31 mouse cellular contexts compared by ENCODE assay signal in genomic region chr1:130775691-130776331, GRCm38 (mm10). TPM values are rescaled to one million over a fixed set of nuclear protein-coding genes. Genes with fewer than 3 reads are reported as not detected.
DNase-seq lines count a peak whose midpoint lies in the region; ATAC-seq and TF ChIP-seq lines count a peak whose summit lies in the region.
"Had no signal": no experiment of that assay in that cellular context is flagged by ENCODE, and none has a peak within 500 bp of the region (broad histone marks: within the 10 kb centered on the region; RNA-seq: fewer than 3 reads in every experiment).

No protein-coding gene starts in this region.

- no peak overlapping the region for H3K4me3 ChIP-seq in forebrain, postnatal 0 days (ENCODE audit: low read depth, low read length)
- no peak overlapping the region for H3K4me3 ChIP-seq in forebrain, embryonic 16.5 days (replicated peaks; ENCODE audit: low read length)
- H3K4me3 ChIP-seq in liver, adult 2 months (ENCODE audit: insufficient read depth, low read depth, low read length) = no peak overlapping the region
- H3K4me3 ChIP-seq in liver, embryonic 12.5 days = no peak overlapping the region
- H3K4me3 ChIP-seq: gastrocnemius, adult 2 months; intestine, embryonic 15.5 days; layer of hippocampus, adult 2 months; limb, embryonic 10.5 days had no signal

- H3K79me2 ChIP-seq in liver, adult 2 months (ENCODE audit: control insufficient read depth, insufficient read depth, low read length) = no peaks in the 10 kb centered on the region

- TF ChIP-seq POLR2A in liver, adult 2 months (IDR thresholded peaks at IDR 0.05; ENCODE audit: extremely low read depth, insufficient read depth, low read length) = no peak

- ATAC-seq in forebrain, postnatal 0 days = peak; percentile 70
- ATAC-seq in forebrain, embryonic 16.5 days = no peak
- ATAC-seq in liver, embryonic 12.5 days = no peak
- ATAC-seq: CD4-positive, CD25-positive, alpha-beta regulatory T cell, adult 4 months; hindbrain, embryonic 16.5 days; intestine, embryonic 15.5 days; Patski had no signal

- 72% methylated on average over 7 of the region's 7 CpGs for WGBS in forebrain, postnatal 0 days
- 80% methylated on average over 7 of the region's 7 CpGs for WGBS in forebrain, embryonic 16.5 days
- WGBS in liver, adult 2 months = 45% methylated on average over 7 of the region's 7 CpGs
- WGBS in liver, embryonic 12.5 days (ENCODE audit: insufficient replicate concordance) = 59% methylated on average over 7 of the region's 7 CpGs

- no peaks in the 10 kb centered on the region for H3K27me3 ChIP-seq in forebrain, postnatal 0 days (ENCODE audit: insufficient read depth, low read length)
- no peaks in the 10 kb centered on the region for H3K27me3 ChIP-seq in forebrain, embryonic 16.5 days (replicated peaks; ENCODE audit: control insufficient read depth, insufficient read depth, low read length)
- no peaks in the 10 kb centered on the region for H3K27me3 ChIP-seq in liver, adult 2 months (ENCODE audit: control insufficient read depth, insufficient read depth, low read length)
- H3K27me3 ChIP-seq in liver, embryonic 12.5 days (replicated peaks) = peaks cover 5% of the 10 kb centered on the region; the same call in 1 of the 2 replicates
- H3K27me3 ChIP-seq: intestine, embryonic 15.5 days; Patski had no signal

- H3K9ac ChIP-seq in forebrain, postnatal 0 days = no peak overlapping the region
- H3K9ac ChIP-seq in forebrain, embryonic 16.5 days (replicated peaks; ENCODE audit: low read depth, low read length) = no peak overlapping the region
- H3K9ac ChIP-seq in liver, adult 2 months (ENCODE audit: low read depth, low read length) = peak overlapping the region; percentile 58
- no peak overlapping the region for H3K9ac ChIP-seq in liver, embryonic 12.5 days
- H3K9ac ChIP-seq: intestine, embryonic 15.5 days had no signal

- no peaks in the 10 kb centered on the region for H3K4me1 ChIP-seq in forebrain, postnatal 0 days (ENCODE audit: insufficient read depth)
- no peaks in the 10 kb centered on the region; the same call in 1 of the 2 replicates for H3K4me1 ChIP-seq in forebrain, embryonic 16.5 days (replicated peaks; ENCODE audit: control insufficient read depth, insufficient read depth, low read length)
- peaks cover 4% of the 10 kb centered on the region; the same call in 1 of the 2 replicates for H3K4me1 ChIP-seq in liver, adult 2 months (ENCODE audit: control insufficient read depth, insufficient read depth, low read length)
- H3K4me1 ChIP-seq in liver, embryonic 12.5 days = no peaks in the 10 kb centered on the region
- H3K4me1 ChIP-seq: intestine, embryonic 15.5 days; limb, embryonic 10.5 days had no signal

- TF ChIP-seq CTCF in forebrain, postnatal 0 days (IDR thresholded peaks at IDR 0.05; ENCODE audit: low read depth) = no peak
- no peak for TF ChIP-seq CTCF in liver, adult 2 months (IDR thresholded peaks at IDR 0.05; ENCODE audit: low read depth, low read length)

- H3K4me2 ChIP-seq in forebrain, postnatal 0 days (ENCODE audit: low read depth) = no peak overlapping the region
- H3K4me2 ChIP-seq in forebrain, embryonic 16.5 days (ENCODE audit: low read length) = no peak overlapping the region
- no peak overlapping the region for H3K4me2 ChIP-seq in liver, embryonic 12.5 days
- H3K4me2 ChIP-seq: intestine, embryonic 15.5 days had no signal

- DNase-seq in forebrain, postnatal 0 days = peak; percentile 30
- peak; percentile 73 for DNase-seq in liver, adult 2 months (ENCODE audit: extremely low read depth, low read depth, low spot score)
- DNase-seq in B cell, adult 2 months = peak; percentile 21 to 29
- DNase-seq in lung, postnatal 25 days (ENCODE audit: low spot score) = peak; percentile 29
- no peak for DNase-seq in thymus, postnatal 14 days
- no peak for DNase-seq in Muller cell, postnatal 12 days (ENCODE audit: inconsistent ontology term)
- DNase-seq: adrenal gland, adult 2 months; cerebellum, adult 11 months; cerebellum, adult 9-11 months; gastrocnemius, adult 2 months; heart, postnatal 4 days; kidney, postnatal 10 days; liver had no signal

- no peaks in the 10 kb centered on the region for H3K36me3 ChIP-seq in forebrain, postnatal 0 days (ENCODE audit: insufficient read depth)
- no peaks in the 10 kb centered on the region for H3K36me3 ChIP-seq in forebrain, embryonic 16.5 days (ENCODE audit: control insufficient read depth, insufficient read depth)
- no peaks in the 10 kb centered on the region for H3K36me3 ChIP-seq in liver, adult 2 months (ENCODE audit: control insufficient read depth, insufficient read depth, low read length)
- no peaks in the 10 kb centered on the region for H3K36me3 ChIP-seq in liver, embryonic 12.5 days
- H3K36me3 ChIP-seq: intestine, embryonic 15.5 days; limb, embryonic 10.5 days had no signal

- H3K9me3 ChIP-seq in forebrain, postnatal 0 days (ENCODE audit: low read length) = no peaks in the 10 kb centered on the region
- no peaks in the 10 kb centered on the region for H3K9me3 ChIP-seq in forebrain, embryonic 16.5 days (ENCODE audit: control insufficient read depth, low read length)
- H3K9me3 ChIP-seq in liver, embryonic 12.5 days (replicated peaks) = no peaks in the 10 kb centered on the region
- H3K9me3 ChIP-seq: intestine, embryonic 15.5 days; limb, embryonic 10.5 days had no signal

- no peak overlapping the region for H3K27ac ChIP-seq in forebrain, postnatal 0 days (ENCODE audit: low read depth, low read length)
- H3K27ac ChIP-seq in forebrain, embryonic 16.5 days (ENCODE audit: low read length) = no peak overlapping the region
- H3K27ac ChIP-seq in liver, adult 2 months (replicated peaks; ENCODE audit: insufficient read depth, low read depth, low read length) = no peak overlapping the region
- no peak overlapping the region for H3K27ac ChIP-seq in liver, embryonic 12.5 days
- H3K27ac ChIP-seq: gastrocnemius, adult 2 months; intestine, embryonic 15.5 days; layer of hippocampus, adult 2 months; limb, embryonic 10.5 days; macrophage had no signal

RNA-seq across cellular contexts. Expression of gene Fcamr, which starts 24.9 kb away (rescaled TPM):
- total RNA-seq in forebrain, postnatal 0 days (2014; rRNA removed) = 0.19 TPM in 1 of 2 replicates, not detected in the other
- polyA plus RNA-seq in forebrain, postnatal 0 days (2015; fragmentation: Nextera tagmentation; extraction: Ambion mirVana) = not detected in 2 replicates
- not detected in 2 replicates for polyA plus RNA-seq in forebrain, embryonic 16.5 days (2015; fragmentation: Nextera tagmentation; extraction: Ambion mirVana)
- total RNA-seq in liver, adult 2 months (2014; rRNA removed) = 0.13 and 0.55 TPM in 2 replicates
- polyA plus RNA-seq in liver, adult 2 months (2012; rRNA removed) = 0.09 TPM in 1 of 2 replicates, not detected in the other
- polyA plus RNA-seq in liver, embryonic 12.5 days (2016; fragmentation: Nextera tagmentation; extraction: Ambion mirVana) = not detected in 2 replicates
- total RNA-seq: adrenal gland, postnatal 4 days; gastrocnemius, postnatal 4 days; layer of hippocampus, adult 2 months; layer of hippocampus, postnatal 25 days; midbrain, postnatal 0 days had no signal
- polyA plus RNA-seq: adrenal gland, adult 2 months; cortical plate, adult 2 months; embryonic facial prominence, embryonic 11.5 days; forebrain, embryonic 11.5 days; heart, embryonic 16.5 days; hindbrain, embryonic 16.5 days; limb, embryonic 10.5 days; macrophage; midbrain, postnatal 0 days; neural tube, embryonic 14.5 days had no signal

RNA-seq across cellular contexts. Expression of gene AA986860, which starts 44.0 kb away (rescaled TPM):
- 0.33 and 0.69 TPM in 2 replicates for total RNA-seq in forebrain, postnatal 0 days (2014; rRNA removed)
- polyA plus RNA-seq in forebrain, postnatal 0 days (2015; fragmentation: Nextera tagmentation; extraction: Ambion mirVana) = 0.29 and 0.48 TPM in 2 replicates
- polyA plus RNA-seq in forebrain, embryonic 16.5 days (2015; fragmentation: Nextera tagmentation; extraction: Ambion mirVana) = 0.47 and 0.67 TPM in 2 replicates
- total RNA-seq in liver, adult 2 months (2014; rRNA removed) = 0.65 and 0.74 TPM in 2 replicates
- polyA plus RNA-seq in liver, adult 2 months (2012; rRNA removed) = 0.18 and 0.25 TPM in 2 replicates
- polyA plus RNA-seq in liver, embryonic 12.5 days (2016; fragmentation: Nextera tagmentation; extraction: Ambion mirVana) = 8.0 and 8.5 TPM in 2 replicates

RNA-seq across cellular contexts. Expression of gene Pfkfb2, which starts 46.8 kb away (rescaled TPM):
- 39.5 and 42.0 TPM in 2 replicates for total RNA-seq in forebrain, postnatal 0 days (2014; rRNA removed)
- polyA plus RNA-seq in forebrain, postnatal 0 days (2015; fragmentation: Nextera tagmentation; extraction: Ambion mirVana) = 14.6 and 20.2 TPM in 2 replicates
- polyA plus RNA-seq in forebrain, embryonic 16.5 days (2015; fragmentation: Nextera tagmentation; extraction: Ambion mirVana) = 27.8 and 28.2 TPM in 2 replicates
- 17.8 and 19.5 TPM in 2 replicates for total RNA-seq in liver, adult 2 months (2014; rRNA removed)
- polyA plus RNA-seq in liver, adult 2 months (2012; rRNA removed) = 5.3 and 8.5 TPM in 2 replicates
- 7.1 and 9.0 TPM in 2 replicates for polyA plus RNA-seq in liver, embryonic 12.5 days (2016; fragmentation: Nextera tagmentation; extraction: Ambion mirVana)

RNA-seq across cellular contexts. Expression of gene Pigr, which starts 50.7 kb away (rescaled TPM):
- total RNA-seq in forebrain, postnatal 0 days (2014; rRNA removed) = 0.08 TPM in 1 of 2 replicates, not detected in the other
- not detected in 2 replicates for polyA plus RNA-seq in forebrain, postnatal 0 days (2015; fragmentation: Nextera tagmentation; extraction: Ambion mirVana)
- polyA plus RNA-seq in forebrain, embryonic 16.5 days (2015; fragmentation: Nextera tagmentation; extraction: Ambion mirVana) = not detected in 2 replicates
- total RNA-seq in liver, adult 2 months (2014; rRNA removed) = 482 and 517 TPM in 2 replicates
- polyA plus RNA-seq in liver, adult 2 months (2012; rRNA removed) = 579 and 633 TPM in 2 replicates
- polyA plus RNA-seq in liver, embryonic 12.5 days (2016; fragmentation: Nextera tagmentation; extraction: Ambion mirVana) = 0.11 and 0.13 TPM in 2 replicates
- total RNA-seq: gastrocnemius, adult 2 months; heart, postnatal 4 days; layer of hippocampus, adult 2 months; layer of hippocampus, postnatal 25 days; midbrain, postnatal 0 days had no signal
- polyA plus RNA-seq: cortical plate, adult 2 months; embryonic facial prominence, embryonic 11.5 days; forebrain, embryonic 11.5 days; hindbrain, embryonic 16.5 days; limb, embryonic 10.5 days; macrophage; midbrain, postnatal 0 days; neural tube, embryonic 14.5 days; Patski had no signal

RNA-seq across cellular contexts. Expression of gene Yod1, which starts 58.7 kb away (rescaled TPM):
- total RNA-seq in forebrain, postnatal 0 days (2014; rRNA removed) = 11.6 and 16.4 TPM in 2 replicates
- 16.0 and 18.9 TPM in 2 replicates for polyA plus RNA-seq in forebrain, postnatal 0 days (2015; fragmentation: Nextera tagmentation; extraction: Ambion mirVana)
- 18.1 and 18.7 TPM in 2 replicates for polyA plus RNA-seq in forebrain, embryonic 16.5 days (2015; fragmentation: Nextera tagmentation; extraction: Ambion mirVana)
- total RNA-seq in liver, adult 2 months (2014; rRNA removed) = 8.9 and 9.0 TPM in 2 replicates
- 1.3 and 1.4 TPM in 2 replicates for polyA plus RNA-seq in liver, adult 2 months (2012; rRNA removed)
- polyA plus RNA-seq in liver, embryonic 12.5 days (2016; fragmentation: Nextera tagmentation; extraction: Ambion mirVana) = 49.3 and 49.7 TPM in 2 replicates

Comparison
In these comparisons a context has a peak if more than half of its experiments do, and no peak if none do; other contexts are left out.
1. DNase-seq: peak in forebrain, postnatal 0 days (single experiment), liver, adult 2 months (single experiment), B cell, adult 2 months (2 of 2) and lung, postnatal 25 days (single experiment); none in thymus, postnatal 14 days (single experiment) and Muller cell, postnatal 12 days (single experiment).